Mouse (Mus musculus): ENCODE measurements around the gene Sdsl.

Gene Sdsl

GRCm38 (mm10) chr5:120425711-120426110, 46.9 kb downstream of the Sdsl start:
- no peak for DNase-seq

- DNase-seq, result no peak
Observed at GRCm38 (mm10) chr5:120424657-120425056, 48.0 kb downstream of the Sdsl start.

GRCm38 (mm10) chr5:120424039-120424438, 48.6 kb downstream of the Sdsl start:
- no peak for DNase-seq

GRCm38 (mm10) chr5:120420106-120420505, 52.5 kb downstream of the Sdsl start:
- DNase-seq, result no peak

DNA sequence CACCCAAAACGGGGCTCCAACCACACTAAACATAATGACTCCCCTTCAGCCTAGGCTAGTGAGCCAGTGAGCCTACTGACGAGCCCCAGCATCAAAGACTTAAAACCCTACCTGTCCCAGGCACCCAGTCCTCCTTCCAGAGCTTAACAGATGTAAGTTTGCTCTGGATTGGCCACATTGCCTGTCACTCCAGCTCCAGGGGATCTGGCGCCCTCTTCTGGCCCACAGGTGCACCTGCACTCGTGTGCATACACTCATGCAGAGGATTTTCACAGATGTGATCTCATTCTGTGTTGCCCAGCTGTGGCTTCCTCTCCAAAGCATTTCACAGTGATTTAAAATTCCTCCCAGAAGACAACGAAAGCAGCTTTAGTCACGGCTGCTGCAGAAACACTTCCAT, 59.2 kb downstream of the Sdsl start:
- DNase-seq, result no peak

GRCm38 (mm10) chr5:120409385-120410378, 62.9 kb downstream of the Sdsl start:
- no peak for DNase-seq

- no peak for DNase-seq
Observed at GRCm38 (mm10) chr5:120408933-120409332, 63.7 kb downstream of the Sdsl start.

All from cerebellum, adult 9-10 months (tissue).